Mouse (Mus musculus) WW6 (cell line): ENCODE measurements at regions not wholly inside any gene's neighbourhood (a gene's known extent, or its start where the extent isn't known, plus 50 kb on each side); places are given as distances from the start of the nearest gene placed in this dataset.

Experiments used
- DNase-seq: peaks from one replicate; pipeline ENCODE4 v3.0.0-alpha.2; 2013; ENCODE audit warnings: low read depth, low spot score

- DNase-seq = no peak
Observed at GRCm38 (mm10) chr2:128393921-128394320, 197.1 kb upstream of the Spdye4c start.

- DNase-seq = no peak
Observed at GRCm38 (mm10) chr2:128395308-128396007, 195.6 kb upstream of the Spdye4c start.

DNA sequence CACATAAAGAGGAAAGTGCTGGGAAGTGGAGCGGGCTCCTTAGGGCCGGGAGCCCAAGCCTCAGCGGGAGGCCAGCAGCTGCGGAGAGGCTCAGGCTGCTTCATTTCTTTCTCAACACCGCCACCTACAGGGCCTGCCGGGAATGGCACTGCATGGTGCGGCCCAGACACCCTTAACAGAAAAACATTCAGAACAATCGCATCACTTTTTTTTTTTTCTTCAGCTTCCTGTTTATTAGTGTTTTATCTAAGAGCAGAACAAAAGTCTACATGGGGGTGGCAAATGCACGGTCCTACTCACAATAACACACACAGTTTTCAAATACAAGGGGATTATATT is 195.0 kb upstream of the Spdye4c start:
- DNase-seq = peak; percentile 29

DNA sequence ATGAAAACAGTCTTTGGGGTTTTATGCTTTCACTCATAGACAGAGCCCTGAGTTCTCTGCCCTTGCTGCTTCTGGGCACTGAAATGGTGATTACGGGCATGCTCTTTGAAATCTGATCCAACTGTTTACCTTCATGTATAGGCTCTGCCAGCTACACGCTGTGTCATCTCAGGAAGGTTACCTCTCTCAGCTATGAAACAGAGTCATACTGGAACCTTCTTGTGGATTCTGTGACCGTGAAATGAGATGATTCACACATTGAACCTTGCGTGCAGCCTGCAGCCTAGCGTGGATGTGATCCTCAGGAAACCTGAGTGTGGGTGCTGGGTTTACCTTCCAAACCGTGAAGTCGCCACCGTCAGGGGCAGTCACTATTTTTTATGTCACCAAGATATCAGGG is 189.7 kb upstream of the Spdye4c start:
- no peak for DNase-seq

- no peak for DNase-seq
Observed at GRCm38 (mm10) chr2:128403143-128403935, 187.7 kb upstream of the Spdye4c start.

DNA sequence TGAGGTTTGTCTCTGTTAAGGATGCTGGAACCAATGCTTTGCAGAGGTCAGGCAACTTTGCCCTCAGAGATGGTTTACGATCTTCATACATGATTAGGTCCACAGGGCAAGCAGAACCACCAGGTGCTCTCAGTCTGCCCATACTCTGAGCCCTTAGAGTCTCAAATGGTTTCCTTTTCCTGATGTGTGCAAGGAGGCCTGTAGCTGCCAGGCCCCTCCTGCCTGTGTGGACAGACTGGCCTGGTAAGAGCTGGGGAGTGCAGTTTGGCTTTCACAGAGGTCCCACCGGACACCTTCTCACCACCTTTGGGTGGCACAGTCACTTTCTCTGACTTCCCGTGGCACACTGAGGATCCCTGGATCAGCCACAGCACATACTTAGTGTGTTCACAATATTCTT is 186.6 kb upstream of the Spdye4c start:
- DNase-seq = no peak

- no peak for DNase-seq
Observed at GRCm38 (mm10) chr2:128407076-128407475, 183.9 kb upstream of the Spdye4c start.

DNA sequence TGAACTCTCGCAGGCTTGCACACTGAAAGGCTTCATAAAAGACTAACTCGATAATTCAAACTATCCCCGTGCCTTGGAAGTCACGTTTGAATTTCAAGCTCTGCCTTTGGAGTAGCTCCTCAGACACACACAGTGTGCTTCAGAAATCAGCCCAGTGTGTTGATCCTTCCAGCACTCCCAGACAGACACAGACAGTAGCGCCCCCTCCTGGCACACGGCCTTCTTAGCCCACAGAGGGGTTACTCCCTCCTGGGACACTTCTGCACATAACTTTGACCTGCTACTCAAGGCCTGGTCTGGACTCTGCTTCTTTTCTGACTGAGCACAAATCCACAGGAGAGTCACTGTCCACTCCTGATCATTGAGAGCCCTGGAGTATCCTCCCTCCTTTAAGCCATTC is 182.3 kb upstream of the Spdye4c start:
- DNase-seq = no peak

DNA sequence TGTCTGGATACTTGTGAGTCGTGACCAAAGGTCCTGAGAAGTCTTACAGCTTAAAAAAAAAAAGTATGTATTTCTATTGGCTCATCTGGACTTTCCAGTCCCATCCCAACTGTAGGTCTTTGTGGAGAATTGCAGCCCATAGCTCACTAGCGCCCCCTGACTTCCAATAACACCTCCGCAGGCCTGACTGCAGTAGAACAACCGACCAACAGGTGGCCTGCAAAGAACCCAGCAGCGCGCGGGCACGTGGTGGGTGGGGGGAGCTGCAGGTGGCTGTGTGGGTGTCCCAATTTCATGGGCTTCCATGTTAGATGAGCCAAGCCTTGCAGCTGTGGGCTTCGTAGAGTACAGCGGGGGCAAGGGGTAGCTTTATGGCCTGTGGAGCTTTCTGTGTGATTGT is 178.7 kb upstream of the Spdye4c start:
- DNase-seq = peak; percentile 49

DNA sequence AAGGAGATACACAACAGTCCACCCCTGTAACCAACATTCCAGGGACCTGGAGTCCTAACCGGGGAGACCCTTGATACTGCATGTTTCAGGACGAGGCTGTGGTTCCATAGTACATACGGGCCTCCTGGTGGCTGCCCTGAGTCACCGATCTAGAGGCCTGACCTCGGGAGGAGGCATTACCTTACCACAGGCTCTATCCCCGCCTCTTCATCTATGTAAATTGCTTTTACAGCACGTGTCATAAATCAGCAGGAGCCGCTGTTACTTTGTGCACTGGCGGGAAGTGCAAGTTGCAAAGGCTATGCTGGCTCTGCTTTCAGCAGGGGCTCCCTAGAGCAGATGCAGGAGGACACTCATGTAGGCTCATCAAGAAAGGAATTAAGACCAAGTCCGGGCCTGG is 178.0 kb upstream of the Spdye4c start:
- no peak for DNase-seq

DNA sequence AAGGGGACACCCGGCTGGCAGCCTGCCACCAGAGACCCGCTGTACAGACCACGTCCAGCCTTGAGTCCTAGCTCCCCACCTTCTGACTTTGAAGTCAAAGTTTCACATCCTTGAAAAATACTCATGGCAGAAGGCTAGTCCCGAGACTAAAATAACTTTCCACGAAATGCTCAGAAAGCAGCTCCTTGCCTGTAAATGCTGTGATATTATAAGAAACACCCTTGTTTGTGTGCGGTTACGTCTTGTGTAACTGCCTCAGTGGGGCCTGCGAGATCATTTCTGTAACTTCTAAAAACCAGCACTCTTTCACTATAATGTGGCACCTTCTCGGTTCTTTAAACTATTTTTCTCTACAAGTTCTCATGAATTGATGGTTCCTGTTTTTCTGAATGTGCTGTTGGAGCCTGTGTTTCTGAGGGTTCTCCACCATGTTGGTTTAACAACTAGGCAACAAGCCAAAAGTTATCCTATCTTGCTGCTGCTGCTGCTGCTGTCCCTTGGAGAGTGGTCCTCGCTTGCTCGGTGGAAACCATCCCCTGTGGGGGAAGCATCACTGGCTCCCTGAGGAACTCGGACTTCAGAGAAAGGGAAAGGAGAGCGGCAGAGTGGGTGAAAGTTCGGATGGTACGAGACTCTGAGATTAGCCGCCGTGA is 176.3 kb upstream of the Spdye4c start:
- DNase-seq = no peak

DNA sequence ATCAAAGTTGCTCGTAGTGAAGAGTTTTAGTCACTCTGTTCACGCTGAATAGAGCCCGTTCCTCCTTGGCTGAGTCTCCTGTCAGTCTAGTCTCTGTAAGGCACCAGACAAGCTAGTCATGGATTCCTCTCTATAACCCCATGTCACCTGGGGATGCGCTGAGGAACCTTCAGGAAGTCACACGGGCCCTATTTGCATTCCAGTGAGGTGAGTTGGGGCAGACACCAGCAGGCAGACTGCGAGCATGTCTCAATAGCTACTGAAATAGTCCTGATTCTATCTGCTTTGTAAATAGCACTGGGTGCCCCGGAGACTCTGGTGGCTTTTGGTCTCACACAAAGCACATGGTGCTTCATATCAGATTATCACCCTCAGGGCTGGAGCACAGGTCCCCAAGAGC is 174.6 kb upstream of the Spdye4c start:
- no peak for DNase-seq

- DNase-seq = no peak
Observed at GRCm38 (mm10) chr2:128418960-128419359, 172.0 kb upstream of the Spdye4c start.

DNA sequence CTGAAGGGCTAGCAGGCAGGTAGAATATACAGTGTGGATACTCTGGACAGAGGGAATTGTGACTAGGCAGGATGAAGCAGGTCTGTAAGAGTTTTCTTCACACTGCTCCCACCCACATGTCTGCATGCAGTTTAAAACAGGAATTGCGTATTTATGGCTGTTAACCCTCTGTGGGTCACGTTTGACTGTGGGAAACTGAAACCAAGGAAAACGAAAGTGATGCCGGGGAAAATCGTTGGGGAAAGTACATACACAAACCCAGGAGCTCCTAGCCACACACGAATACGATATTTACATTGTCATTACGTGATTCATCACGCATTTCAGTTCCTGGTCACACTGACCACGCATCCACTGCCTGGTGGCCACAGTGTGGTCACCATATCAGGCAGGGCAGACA is 170.6 kb upstream of the Spdye4c start:
- DNase-seq = no peak

- no peak for DNase-seq
Observed at GRCm38 (mm10) chr2:128422677-128423076, 168.3 kb upstream of the Spdye4c start.

DNA sequence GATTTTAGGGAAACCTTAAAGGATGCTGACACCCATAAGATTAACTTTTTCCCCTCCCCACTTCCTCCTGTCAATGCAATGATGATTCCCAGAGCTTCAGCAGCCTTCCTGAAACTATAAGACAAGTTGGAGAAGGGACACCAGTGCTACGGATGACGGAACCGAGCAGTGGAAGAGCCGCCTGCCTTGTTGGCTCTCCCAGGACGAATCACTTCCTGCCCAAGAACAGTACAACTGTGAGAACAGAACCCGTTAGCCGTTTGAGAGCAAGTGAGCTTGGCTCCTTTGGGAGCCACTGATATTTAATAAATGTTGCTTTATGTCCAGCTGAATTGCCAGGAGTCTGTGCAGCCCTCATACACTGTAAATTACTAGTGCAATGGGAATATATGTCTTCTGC is 166.8 kb upstream of the Spdye4c start:
- DNase-seq = no peak

- no peak for DNase-seq
Observed at GRCm38 (mm10) chr2:128427181-128427880, 163.7 kb upstream of the Spdye4c start.

GRCm38 (mm10) chr2:128428154-128428553 is 162.9 kb upstream of the Spdye4c start:
- DNase-seq = no peak

GRCm38 (mm10) chr2:128428651-128429633 is 162.1 kb upstream of the Spdye4c start:
- DNase-seq = no peak

DNA sequence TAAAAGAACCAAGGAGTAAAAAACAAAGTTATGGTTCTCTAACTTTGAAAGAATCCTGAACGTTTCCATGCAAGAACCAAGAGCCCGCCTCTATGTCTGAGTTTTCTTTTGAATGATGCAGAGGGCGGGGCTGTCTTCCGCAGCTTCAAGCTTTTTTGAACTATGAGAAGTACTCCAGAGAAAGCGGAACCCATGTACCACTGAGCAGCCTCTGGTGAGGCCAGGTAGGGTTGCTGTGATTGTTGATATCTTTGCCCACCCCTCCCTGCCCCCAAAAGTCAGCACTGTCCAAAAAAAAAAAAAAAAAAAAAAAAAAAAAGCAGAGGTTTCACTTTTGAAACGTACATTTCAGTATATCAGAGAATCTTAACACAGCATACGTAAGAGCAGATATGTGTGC is 161.2 kb upstream of the Spdye4c start:
- no peak for DNase-seq

GRCm38 (mm10) chr2:128430776-128431291 is 160.2 kb upstream of the Spdye4c start:
- no peak for DNase-seq
